Mouse (Mus musculus): ENCODE results near the gene Vti1a. TPM values are rescaled to one million over a fixed set of nuclear protein-coding genes. Genes with fewer than 3 reads are reported as not detected.

Gene Vti1a
- polyA plus RNA-seq, 1 experiment from 2014 or later: 29.8 TPM

GRCm38 (mm10) chr19:55623605-55624004, 307.5 kb downstream of the Vti1a start:
- H3K27me3 ChIP-seq (ENCODE audit: low read depth, poor library complexity, severe bottlenecking): peaks cover 28% of the 10 kb centered on the region
- no peak overlapping the region for H3K4me3 ChIP-seq
- peaks cover 73% of the 10 kb centered on the region for H3K4me1 ChIP-seq
- no peak overlapping the region for H3K27ac ChIP-seq
- WGBS: 87% methylated on average over 13 of the region's 13 CpGs
- no peak for DNase-seq (ENCODE audit: low spot score)
- no peaks in the 10 kb centered on the region for H3K9me3 ChIP-seq (replicated peaks)
- no peaks in the 10 kb centered on the region for H3K36me3 ChIP-seq

GRCm38 (mm10) chr19:55626483-55626882, 310.4 kb downstream of the Vti1a start:
- no peak for DNase-seq (ENCODE audit: low spot score)
- Histone ChIP-seq H3K4me3 (no peak overlapping the region), H3K27ac (peak overlapping the region; percentile 34; the same call in 1 of the 2 replicates), H3K4me1 (peaks cover 65% of the 10 kb centered on the region), H3K9me3 (replicated peaks) (no peaks in the 10 kb centered on the region), H3K36me3 (no peaks in the 10 kb centered on the region), H3K27me3 (ENCODE audit: low read depth, poor library complexity, severe bottlenecking) (peaks cover 48% of the 10 kb centered on the region)
- WGBS: 70% methylated on average over 16 of the region's 16 CpGs

- no peak for DNase-seq (ENCODE audit: low spot score)
- H3K27ac ChIP-seq: 0 out of 2 replicates have a peak overlapping the region, but pooled peaks have one; percentile 34
- H3K9me3 ChIP-seq (replicated peaks): no peaks in the 10 kb centered on the region
- WGBS: 70% methylated on average over 12 of the region's 12 CpGs
- H3K4me1 ChIP-seq: peaks cover 61% of the 10 kb centered on the region
- no peak overlapping the region for H3K4me3 ChIP-seq
- H3K27me3 ChIP-seq (ENCODE audit: low read depth, poor library complexity, severe bottlenecking): peaks cover 53% of the 10 kb centered on the region
- H3K36me3 ChIP-seq: no peaks in the 10 kb centered on the region
These were observed 310.9 kb downstream of the Vti1a start for GRCm38 (mm10) chr19:55626952-55627351.

GRCm38 (mm10) chr19:55635488-55635887, 319.4 kb downstream of the Vti1a start:
- Histone ChIP-seq H3K4me1 (peaks cover 18% of the 10 kb centered on the region), H3K36me3 (no peaks in the 10 kb centered on the region), H3K4me3 (no peak overlapping the region), H3K9me3 (replicated peaks) (no peaks in the 10 kb centered on the region), H3K27me3 (ENCODE audit: low read depth, poor library complexity, severe bottlenecking) (peaks cover 60% of the 10 kb centered on the region), H3K27ac (no peak overlapping the region)
- no peak for DNase-seq (ENCODE audit: low spot score)
- WGBS: 79% methylated on average over 15 of the region's 15 CpGs

GRCm38 (mm10) chr19:55640251-55640650, 324.2 kb downstream of the Vti1a start:
- H3K36me3 ChIP-seq: no peaks in the 10 kb centered on the region
- DNase-seq (ENCODE audit: low spot score): no peak
- no peak overlapping the region for H3K27ac ChIP-seq
- no peaks in the 10 kb centered on the region for H3K9me3 ChIP-seq (replicated peaks)
- H3K4me3 ChIP-seq: no peak overlapping the region
- WGBS: 91% methylated on average over 6 of the region's 6 CpGs
- H3K4me1 ChIP-seq: peaks cover 45% of the 10 kb centered on the region
- peaks cover 54% of the 10 kb centered on the region for H3K27me3 ChIP-seq (ENCODE audit: low read depth, poor library complexity, severe bottlenecking)

- H3K9me3 ChIP-seq (replicated peaks): no peaks in the 10 kb centered on the region
- H3K36me3 ChIP-seq: no peaks in the 10 kb centered on the region
- peaks cover 70% of the 10 kb centered on the region for H3K27me3 ChIP-seq (ENCODE audit: low read depth, poor library complexity, severe bottlenecking)
- 82% methylated on average over 2 of the region's 2 CpGs for WGBS
- peak overlapping the region; percentile 61 for H3K27ac ChIP-seq
- H3K4me1 ChIP-seq: peaks cover 41% of the 10 kb centered on the region
- no peak for DNase-seq (ENCODE audit: low spot score)
- H3K4me3 ChIP-seq: no peak overlapping the region
These were observed 325.8 kb downstream of the Vti1a start for GRCm38 (mm10) chr19:55641891-55642290.

GRCm38 (mm10) chr19:55642361-55642760, 326.3 kb downstream of the Vti1a start:
- no peaks in the 10 kb centered on the region for H3K36me3 ChIP-seq
- no peak for DNase-seq (ENCODE audit: low spot score)
- H3K27ac ChIP-seq: peak overlapping the region; percentile 61
- H3K4me1 ChIP-seq: peaks cover 41% of the 10 kb centered on the region
- no peak overlapping the region for H3K4me3 ChIP-seq
- 58% methylated on average over 11 of the region's 11 CpGs for WGBS
- H3K9me3 ChIP-seq (replicated peaks): no peaks in the 10 kb centered on the region
- H3K27me3 ChIP-seq (ENCODE audit: low read depth, poor library complexity, severe bottlenecking): peaks cover 72% of the 10 kb centered on the region

GRCm38 (mm10) chr19:55643288-55643901, 327.3 kb downstream of the Vti1a start:
- H3K27me3 ChIP-seq (ENCODE audit: low read depth, poor library complexity, severe bottlenecking): peaks cover 66% of the 10 kb centered on the region
- H3K9me3 ChIP-seq (replicated peaks): no peaks in the 10 kb centered on the region
- peak; percentile 45 for DNase-seq (ENCODE audit: low spot score)
- H3K27ac ChIP-seq: peak overlapping the region; percentile 59
- peak overlapping the region; percentile 37 for H3K4me3 ChIP-seq
- no peaks in the 10 kb centered on the region for H3K36me3 ChIP-seq
- WGBS: 29% methylated on average over 14 of the region's 14 CpGs
- H3K4me1 ChIP-seq: peaks cover 37% of the 10 kb centered on the region

GRCm38 (mm10) chr19:55643931-55644330, 327.8 kb downstream of the Vti1a start:
- peak overlapping the region; percentile 37; the same call in 1 of the 2 replicates for H3K4me3 ChIP-seq
- WGBS: 76% methylated on average over 13 of the region's 13 CpGs
- no peaks in the 10 kb centered on the region for H3K9me3 ChIP-seq (replicated peaks)
- H3K4me1 ChIP-seq: peaks cover 34% of the 10 kb centered on the region
- no peaks in the 10 kb centered on the region for H3K36me3 ChIP-seq
- DNase-seq (ENCODE audit: low spot score): no peak
- peaks cover 68% of the 10 kb centered on the region for H3K27me3 ChIP-seq (ENCODE audit: low read depth, poor library complexity, severe bottlenecking)
- H3K27ac ChIP-seq: peak overlapping the region; percentile 59; the same call in 1 of the 2 replicates

GRCm38 (mm10) chr19:55649363-55649762, 333.3 kb downstream of the Vti1a start:
- 96% methylated on average over 10 of the region's 10 CpGs for WGBS
- Histone ChIP-seq H3K9me3 (replicated peaks) (no peaks in the 10 kb centered on the region), H3K27me3 (ENCODE audit: low read depth, poor library complexity, severe bottlenecking) (peaks cover 57% of the 10 kb centered on the region), H3K4me3 (no peak overlapping the region), H3K4me1 (0 out of 2 replicates have a peak, but pooled peaks cover 6% of the 10 kb centered on the region), H3K36me3 (no peaks in the 10 kb centered on the region), H3K27ac (no peak overlapping the region)
- no peak for DNase-seq (ENCODE audit: low spot score)

- Histone ChIP-seq H3K4me1 (0 out of 2 replicates have a peak, but pooled peaks cover 7% of the 10 kb centered on the region), H3K9me3 (replicated peaks) (no peaks in the 10 kb centered on the region), H3K27me3 (ENCODE audit: low read depth, poor library complexity, severe bottlenecking) (peaks cover 47% of the 10 kb centered on the region), H3K27ac (no peak overlapping the region), H3K36me3 (no peaks in the 10 kb centered on the region), H3K4me3 (no peak overlapping the region)
- no peak for DNase-seq (ENCODE audit: low spot score)
- WGBS: 92% methylated on average over 9 of the region's 9 CpGs
These were observed 334.9 kb downstream of the Vti1a start for GRCm38 (mm10) chr19:55651017-55651416.

GRCm38 (mm10) chr19:55652693-55653265, 336.7 kb downstream of the Vti1a start:
- Histone ChIP-seq H3K36me3 (no peaks in the 10 kb centered on the region), H3K4me1 (0 out of 2 replicates have a peak, but pooled peaks cover 9% of the 10 kb centered on the region), H3K9me3 (replicated peaks) (no peaks in the 10 kb centered on the region), H3K27ac (no peak overlapping the region), H3K4me3 (no peak overlapping the region), H3K27me3 (ENCODE audit: low read depth, poor library complexity, severe bottlenecking) (peaks cover 33% of the 10 kb centered on the region)
- 88% methylated on average over 7 of the region's 7 CpGs for WGBS
- DNase-seq (ENCODE audit: low spot score): no peak

GRCm38 (mm10) chr19:55660165-55660564, 344.1 kb downstream of the Vti1a start:
- Histone ChIP-seq H3K4me1 (peaks cover 34% of the 10 kb centered on the region), H3K27me3 (ENCODE audit: low read depth, poor library complexity, severe bottlenecking) (peaks cover 35% of the 10 kb centered on the region), H3K27ac (peak overlapping the region; percentile 51; the same call in 1 of the 2 replicates), H3K9me3 (replicated peaks) (no peaks in the 10 kb centered on the region), H3K36me3 (no peaks in the 10 kb centered on the region), H3K4me3 (no peak overlapping the region)
- 92% methylated on average over 11 of the region's 11 CpGs for WGBS
- no peak for DNase-seq (ENCODE audit: low spot score)

Data from limb, embryonic 10.5 days (tissue).